Mouse (Mus musculus) large intestine, adult 2 months (tissue): ENCODE data around the gene Nfe2l1. TPM values are rescaled to one million over a fixed set of nuclear protein-coding genes. Genes with fewer than 3 reads are reported as not detected.
"Not testable (repeated sequence)": the region's sequence is repeated elsewhere in the genome, so short reads cannot be mapped to it uniquely, and the experiment has no call there.

ENCODE experiments used
- DNase-seq: peaks from one replicate; pipeline ENCODE4 v3.0.0-alpha.2; 2012; ENCODE audit warnings: low read depth, low spot score
- WGBS: fragments of 180-500 bp; shearing (Covaris S2); methylation state at CpG from one replicate; pipeline ENCODE4 v1.1.7; 2018; 5-methylcytosine and 5-hydroxymethylcytosine counted together
- polyA plus RNA-seq: library from polyadenylated mRNA; depleted of rRNA; stranded (reverse); fragments of >200 nt; gene quantifications from 2 replicates; pipeline ENCODE4 v1.2.3, GENCODE M21; 2012

Gene Nfe2l1
- polyA plus RNA-seq, 1 experiment = 75.5 TPM

GRCm38 (mm10) chr11:96789990-96790389 is 39.8 kb downstream of the Nfe2l1 start:
- no peak for DNase-seq
- WGBS = 14% methylated on average over 5 of the region's 5 CpGs

GRCm38 (mm10) chr11:96788871-96789795 is 40.6 kb downstream of the Nfe2l1 start, which contains the start of gene Cbx1:
Gene Cbx1 (plus strand): TSS chr11:96789127.
- WGBS = 1% methylated on average over 93 of the region's 93 CpGs

GRCm38 (mm10) chr11:96786731-96787450 is 42.9 kb downstream of the Nfe2l1 start:
- WGBS = 57% methylated on average over 9 of the region's 9 CpGs
- DNase-seq = no peak

More at GRCm38 (mm10) chr11:96788871-96789795, 40.6 kb downstream of the Nfe2l1 start, which contains the start of gene Cbx1:
- no peak for DNase-seq

DNA sequence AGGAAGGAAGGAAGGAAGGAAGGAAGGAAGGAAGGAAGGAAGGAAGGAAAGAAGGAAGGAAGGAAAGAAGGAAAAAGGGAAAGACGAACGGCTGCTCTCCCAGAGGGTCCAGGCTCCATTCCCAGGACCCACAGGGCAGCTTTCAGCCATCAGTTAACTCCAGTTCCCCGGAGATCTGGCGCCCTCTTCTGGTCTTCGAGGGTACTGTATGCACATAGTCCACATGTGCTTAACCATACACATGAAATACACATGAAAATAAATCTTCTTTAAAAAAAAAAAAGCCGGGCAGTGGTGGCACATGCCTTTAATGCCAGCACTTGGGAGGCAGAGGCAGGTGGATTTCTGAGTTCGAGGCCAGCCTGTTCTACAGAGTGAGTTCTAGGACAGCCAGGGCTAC is 44.9 kb downstream of the Nfe2l1 start:
- not testable (repeated sequence) for DNase-seq
- 13% methylated on average over 7 of the region's 7 CpGs for WGBS

GRCm38 (mm10) chr11:96781425-96781824 is 48.3 kb downstream of the Nfe2l1 start:
- DNase-seq = no peak
- 75% methylated on average over 2 of the region's 2 CpGs for WGBS

DNA sequence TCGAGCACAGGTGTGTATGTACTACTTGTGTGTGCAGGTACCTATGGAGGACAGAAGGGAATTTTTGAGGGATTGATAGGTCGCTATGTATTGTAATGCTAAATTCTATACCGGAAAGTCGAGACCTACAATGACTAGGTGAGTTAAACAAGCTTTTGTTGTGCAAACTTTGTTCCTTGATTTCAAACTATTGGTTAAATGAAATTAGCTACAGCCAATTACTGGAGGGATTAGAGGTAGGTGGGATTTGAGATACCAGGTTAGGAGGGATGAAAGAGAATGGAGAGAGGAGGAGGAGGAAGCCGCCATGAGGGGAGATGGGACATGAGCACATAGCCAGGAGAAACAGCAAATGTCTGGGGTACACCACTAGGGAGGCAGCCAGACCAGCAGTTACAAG is 49.5 kb downstream of the Nfe2l1 start:
- DNase-seq = no peak
- WGBS = 86% methylated on average over 5 of the region's 5 CpGs

GRCm38 (mm10) chr11:96778061-96778627 is 51.6 kb downstream of the Nfe2l1 start:
- DNase-seq = not testable (repeated sequence)
- 62% methylated on average over 10 of the region's 10 CpGs for WGBS

- 1% methylated on average over 59 of the region's 59 CpGs for WGBS
- DNase-seq = peak; percentile 98
These were observed 52.5 kb downstream of the Nfe2l1 start, which contains the start of gene Snx11 for GRCm38 (mm10) chr11:96776968-96777962. Gene Snx11 (minus strand): TSS chr11:96777559.

DNA sequence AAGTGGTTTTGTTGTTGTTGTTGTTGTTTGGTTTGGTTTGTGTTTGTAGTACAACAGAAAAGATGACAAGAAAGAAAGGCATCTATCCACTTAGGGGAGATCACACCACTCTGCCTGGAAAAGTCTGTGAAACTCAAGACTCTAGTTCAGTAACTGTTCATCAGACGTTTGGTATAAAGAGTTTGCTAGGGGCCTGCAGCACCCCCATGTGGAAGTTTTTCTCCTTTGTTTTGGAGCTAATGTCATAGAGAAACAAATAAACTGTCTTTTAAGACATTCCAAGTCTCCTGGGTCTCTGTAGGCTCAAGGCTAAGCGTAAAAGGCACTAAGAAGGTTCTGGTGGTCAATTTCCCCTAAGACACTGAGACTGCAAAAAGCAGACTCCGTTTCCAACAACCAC is 53.7 kb downstream of the Nfe2l1 start:
- DNase-seq = no peak
- WGBS = 44% methylated on average over 3 of the region's 3 CpGs

- no peak for DNase-seq
- 68% methylated on average over 7 of the region's 7 CpGs for WGBS
These were observed 54.1 kb downstream of the Nfe2l1 start for GRCm38 (mm10) chr11:96775665-96776064.

DNA sequence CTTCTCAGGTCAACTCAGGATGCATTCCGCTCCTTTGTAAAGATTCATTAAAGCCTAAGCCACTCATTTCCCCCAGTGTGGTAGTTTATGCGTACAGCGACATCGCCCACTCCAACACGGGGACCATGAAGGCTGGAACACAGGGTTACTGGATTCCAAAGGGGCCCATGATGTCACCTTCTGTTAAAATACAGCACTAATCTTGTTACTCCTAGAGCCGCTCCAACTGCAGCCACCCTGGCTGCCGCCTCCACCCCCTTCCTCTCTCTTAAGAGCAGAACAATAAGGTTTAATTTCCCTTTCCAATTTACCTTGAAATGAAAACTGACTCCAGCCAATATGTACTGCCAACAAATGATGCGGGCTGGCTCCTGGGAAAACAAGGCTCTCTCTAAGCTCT is 54.7 kb downstream of the Nfe2l1 start:
- 82% methylated on average over 8 of the region's 8 CpGs for WGBS

DNA sequence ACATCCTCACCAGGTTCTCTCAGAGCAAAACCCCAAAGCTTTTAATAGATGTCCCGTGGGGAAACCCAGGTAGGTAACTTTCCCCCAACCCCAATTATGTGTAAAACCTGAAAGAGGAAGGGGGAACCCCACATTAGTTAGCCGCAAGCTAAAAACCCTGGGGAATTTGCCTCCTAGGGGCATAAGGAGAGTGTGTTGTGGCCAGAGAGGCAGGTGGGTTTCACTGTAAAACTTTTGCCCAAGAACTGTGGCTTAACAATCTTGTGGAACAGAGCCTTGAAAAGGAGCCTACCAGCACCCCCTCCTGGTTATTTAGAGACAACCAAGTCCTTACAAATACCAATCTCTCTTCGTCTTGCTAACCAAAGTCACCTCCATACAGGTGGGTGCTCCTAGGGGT is 55.2 kb downstream of the Nfe2l1 start:
- WGBS = 77% methylated on average over 3 of the region's 3 CpGs
- no peak for DNase-seq

More for the DNA sequence above, 54.7 kb downstream of the Nfe2l1 start:
- DNase-seq = no peak

DNA sequence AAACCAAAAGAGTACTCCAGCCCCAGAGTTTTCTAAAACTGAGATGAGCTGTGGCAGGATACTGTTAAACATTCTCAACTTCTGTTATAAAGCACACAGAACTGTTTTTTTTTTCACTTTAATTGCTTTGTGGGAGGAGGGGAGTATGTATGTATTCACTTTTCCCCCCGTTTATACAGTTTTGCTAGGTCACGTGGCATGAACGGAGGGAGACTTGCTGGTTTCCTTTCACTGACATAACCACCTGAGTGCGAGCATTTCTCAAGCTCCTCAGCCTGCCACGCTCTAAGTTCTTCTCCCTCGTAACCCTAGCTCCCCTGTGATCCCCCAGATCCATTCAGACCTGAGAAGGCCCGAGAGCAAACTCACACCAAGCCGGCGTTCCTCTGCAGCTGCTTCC is 57.4 kb downstream of the Nfe2l1 start:
- DNase-seq = no peak
- 86% methylated on average over 9 of the region's 9 CpGs for WGBS

DNA sequence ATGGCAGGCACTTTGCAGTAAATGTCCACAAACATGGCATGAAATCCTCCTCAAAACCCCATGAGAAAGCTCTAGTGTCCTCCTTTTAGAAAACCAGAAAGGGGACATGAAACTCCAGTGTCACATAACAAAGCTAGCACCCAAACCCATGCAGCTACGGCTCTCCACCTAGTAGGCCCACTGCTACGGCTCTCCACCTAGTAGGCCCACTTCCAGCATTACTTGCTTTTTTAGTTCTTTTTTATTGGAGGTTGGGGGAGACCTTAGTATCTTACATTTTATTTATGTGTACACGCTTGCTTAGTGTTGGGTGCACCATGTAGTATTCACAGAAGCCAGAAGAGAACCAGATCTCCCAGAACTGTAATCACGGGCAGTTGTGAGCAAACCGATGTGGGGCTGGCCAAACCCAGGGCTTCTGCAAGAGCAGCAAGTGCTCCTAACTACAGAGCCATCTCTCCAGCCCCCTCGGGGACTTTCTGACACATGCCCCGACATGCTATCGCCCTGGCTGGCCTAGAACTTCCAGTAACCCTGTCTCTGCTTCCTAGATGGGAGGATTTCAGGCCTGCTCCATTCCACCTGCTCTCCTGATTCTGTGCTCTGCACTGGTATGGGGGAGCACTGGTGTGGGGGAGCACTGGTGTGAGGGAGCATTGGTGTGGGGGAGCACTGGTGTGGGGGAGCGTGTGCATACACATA is 58.3 kb downstream of the Nfe2l1 start:
- DNase-seq = no peak
- WGBS = 95% methylated on average over 9 of the region's 9 CpGs

DNA sequence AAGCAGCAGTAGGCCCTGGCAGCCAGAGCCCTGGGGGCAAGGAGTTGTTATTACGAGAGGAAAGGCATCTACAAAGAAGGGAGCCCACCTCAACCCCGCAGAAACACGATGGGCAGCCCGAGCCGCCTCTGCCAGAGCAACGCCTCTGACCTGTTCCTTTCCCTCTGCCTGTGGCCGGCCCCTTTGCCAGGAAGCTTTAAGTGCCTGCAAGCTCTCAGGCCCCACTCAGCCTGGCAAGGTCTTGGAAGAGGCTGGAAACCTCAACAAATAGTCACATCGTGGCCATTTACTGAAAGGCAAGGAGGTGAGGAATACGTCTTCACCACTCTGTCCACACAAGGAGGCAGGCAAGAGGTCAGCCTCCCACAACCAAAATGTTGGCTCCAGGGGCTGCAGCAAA is 61.5 kb downstream of the Nfe2l1 start:
- WGBS = 71% methylated on average over 9 of the region's 9 CpGs
- DNase-seq = no peak
